Comparison of ENCODE assay signal across 19 mouse cellular contexts in genomic region chr6:71987546-71988248, GRCm38 (mm10).
DNase-seq lines count a peak whose midpoint lies in the region; ATAC-seq and TF ChIP-seq lines count a peak whose summit lies in the region.
"Had no signal": no experiment of that assay in that cellular context is flagged by ENCODE, and none has a peak within 500 bp of the region (broad histone marks: within the 10 kb centered on the region; RNA-seq: fewer than 3 reads in every experiment).

No protein-coding gene starts in this region.

- no peak overlapping the region for H3K9ac ChIP-seq in heart, embryonic 12.5 days
- H3K9ac ChIP-seq in kidney, embryonic 14.5 days (ENCODE audit: low read depth, low read length), result no peak overlapping the region
- H3K9ac ChIP-seq: forebrain, embryonic 13.5 days; hindbrain, embryonic 12.5 days; limb, embryonic 13.5 days; liver, embryonic 15.5 days had no signal

- peak overlapping the region; percentile 48 for H3K27ac ChIP-seq in cerebellum, adult 2 months (ENCODE audit: insufficient read depth, low read length)
- peak overlapping the region; percentile 68 for H3K27ac ChIP-seq in heart, embryonic 12.5 days (ENCODE audit: poor library complexity, severe bottlenecking)
- H3K27ac ChIP-seq in kidney, embryonic 14.5 days (ENCODE audit: low read depth, low read length), result no peak overlapping the region
- H3K27ac ChIP-seq: forebrain, embryonic 13.5 days; hindbrain, embryonic 12.5 days; kidney, postnatal 0 days; liver, embryonic 15.5 days had no signal

- H3K79me3 ChIP-seq in C2C12 (ENCODE audit: low read depth), result no peaks in the 10 kb centered on the region

- TF ChIP-seq POLR2A in cerebellum, adult 2 months (IDR thresholded peaks at IDR 0.05; ENCODE audit: borderline replicate concordance, insufficient read depth, low read length), result no peak

- H3ac ChIP-seq in C2C12 (ENCODE audit: control insufficient read depth, insufficient read length, low read depth), result no peak overlapping the region

- no peak for DNase-seq in cerebellum, adult 2 months
- no peak for DNase-seq in cerebellum, adult 18-20 months
- DNase-seq in embryo, embryonic 11 days, result peak; percentile 33
- DNase-seq in layer of hippocampus, adult 9-10 months (ENCODE audit: low spot score), result no peak
- DNase-seq in cerebellum, adult 11 months, result no peak
- DNase-seq: gastrocnemius, postnatal 36 days; lung, postnatal 14 days had no signal

- no peak overlapping the region for H3K4me2 ChIP-seq in heart, embryonic 12.5 days
- no peak overlapping the region for H3K4me2 ChIP-seq in kidney, embryonic 14.5 days (replicated peaks; ENCODE audit: low read depth, low read length)
- H3K4me2 ChIP-seq: forebrain, embryonic 13.5 days; hindbrain, embryonic 12.5 days; limb, embryonic 13.5 days; liver, embryonic 15.5 days had no signal

- H3K4me1 ChIP-seq in cerebellum, adult 2 months (ENCODE audit: control insufficient read depth, insufficient read depth, low read length), result peaks cover 40% of the 10 kb centered on the region
- H3K4me1 ChIP-seq in heart, embryonic 12.5 days (replicated peaks), result peaks cover 58% of the 10 kb centered on the region
- H3K4me1 ChIP-seq in kidney, embryonic 14.5 days (ENCODE audit: control insufficient read depth, insufficient read depth, low read length), result peaks cover 9% of the 10 kb centered on the region
- H3K4me1 ChIP-seq: forebrain, embryonic 13.5 days had no signal

- H3K36me3 ChIP-seq in C2C12 (ENCODE audit: control insufficient read depth, insufficient read depth), result no peaks in the 10 kb centered on the region
- 0 out of 2 replicates have a peak, but pooled peaks cover 2% of the 10 kb centered on the region for H3K36me3 ChIP-seq in heart, embryonic 12.5 days
- H3K36me3 ChIP-seq in kidney, embryonic 14.5 days (ENCODE audit: control insufficient read depth, insufficient read depth, low read length), result no peaks in the 10 kb centered on the region
- H3K36me3 ChIP-seq: hindbrain, embryonic 12.5 days; limb, embryonic 13.5 days; liver, embryonic 15.5 days had no signal

- H3K9me3 ChIP-seq in heart, embryonic 12.5 days (replicated peaks), result no peaks in the 10 kb centered on the region
- H3K9me3 ChIP-seq in kidney, embryonic 14.5 days (ENCODE audit: control insufficient read depth, low read length), result no peaks in the 10 kb centered on the region
- H3K9me3 ChIP-seq: forebrain, embryonic 13.5 days; hindbrain, embryonic 12.5 days; limb, embryonic 13.5 days; liver, embryonic 15.5 days; megakaryocyte, embryonic 14.5 days had no signal

- H3K27me3 ChIP-seq in cerebellum, adult 2 months (ENCODE audit: control insufficient read depth, insufficient read depth, low read length), result no peaks in the 10 kb centered on the region
- H3K27me3 ChIP-seq in C2C12 (ENCODE audit: control insufficient read depth, insufficient read depth, insufficient read length), result no peaks in the 10 kb centered on the region
- no peaks in the 10 kb centered on the region for H3K27me3 ChIP-seq in heart, embryonic 12.5 days (replicated peaks)
- H3K27me3 ChIP-seq in kidney, embryonic 14.5 days (ENCODE audit: control insufficient read depth, insufficient read depth, low read length), result no peaks in the 10 kb centered on the region
- H3K27me3 ChIP-seq: forebrain, embryonic 13.5 days; hindbrain, embryonic 12.5 days; limb, embryonic 13.5 days; liver, embryonic 15.5 days; Patski had no signal

- 76% methylated on average over 7 of the region's 7 CpGs for WGBS in cerebellum, adult 2 months
- 33% methylated on average over 7 of the region's 7 CpGs for WGBS in heart, embryonic 12.5 days
- WGBS in kidney, embryonic 14.5 days, result 72% methylated on average over 7 of the region's 7 CpGs

- peak; percentile 47; the same call in 1 of the 2 replicates for ATAC-seq in heart, embryonic 12.5 days (ENCODE audit: insufficient number of reproducible peaks, low FRiP score)
- ATAC-seq in kidney, embryonic 14.5 days (ENCODE audit: low FRiP score, low TSS enrichment), result no peak
- ATAC-seq: activated CD4-positive, CD25-positive, alpha-beta regulatory T cell, adult 4 months; forebrain, embryonic 13.5 days; midbrain, embryonic 16.5 days; Patski had no signal

- H3K4me3 ChIP-seq in cerebellum, adult 2 months (replicated peaks; ENCODE audit: insufficient read depth, low read depth, low read length), result no peak overlapping the region
- no peak overlapping the region for H3K4me3 ChIP-seq in C2C12 (ENCODE audit: insufficient read depth, poor library complexity, severe bottlenecking)
- H3K4me3 ChIP-seq in heart, embryonic 12.5 days, result no peak overlapping the region
- no peak overlapping the region for H3K4me3 ChIP-seq in kidney, embryonic 14.5 days (ENCODE audit: low read length)
- H3K4me3 ChIP-seq: forebrain, embryonic 13.5 days; hindbrain, embryonic 12.5 days; limb, embryonic 13.5 days; liver, embryonic 15.5 days; megakaryocyte, embryonic 14.5 days had no signal

- no peak for TF ChIP-seq CTCF in cerebellum, adult 2 months (IDR thresholded peaks at IDR 0.05; ENCODE audit: borderline replicate concordance, insufficient read depth, low read depth, low read length)
- TF ChIP-seq CTCF in C2C12 (IDR thresholded peaks at IDR 0.05; ENCODE audit: control insufficient read depth, insufficient read depth, insufficient read length), result no peak

- no peaks in the 10 kb centered on the region for H3K79me2 ChIP-seq in C2C12 (ENCODE audit: control insufficient read depth, insufficient read depth)

TF ChIP-seq in C2C12, 6 proteins besides CTCF, POLR2A, EP300 and RAD21:
- no peak for TF ChIP-seq MYOD1 (IDR thresholded peaks at IDR 0.05; ENCODE audit: control insufficient read depth, insufficient read length, low read depth)
- no peak for TF ChIP-seq FOSL1 (IDR thresholded peaks at IDR 0.05; ENCODE audit: insufficient read depth, low read length, poor library complexity, severe bottlenecking)
- peak; percentile 8 for TF ChIP-seq USF1 (IDR thresholded peaks at IDR 0.05; ENCODE audit: low read depth)
- TF ChIP-seq MYOG (IDR thresholded peaks at IDR 0.05; ENCODE audit: control insufficient read depth, extremely low read depth, insufficient read length), result no peak
- TF ChIP-seq CEBPB (IDR thresholded peaks at IDR 0.05; ENCODE audit: low read depth), result peak; percentile 32
- TF ChIP-seq MAX (IDR thresholded peaks at IDR 0.05), result no peak
